Mouse (Mus musculus) cerebellum, adult 8-10 months (tissue): ENCODE data around the gene Ggct.
"Not testable (repeated sequence)": the region's sequence is repeated elsewhere in the genome, so short reads cannot be mapped to it uniquely, and the experiment has no call there.

ENCODE experiments used
- DNase-seq: peaks from one replicate; pipeline ENCODE4 v3.0.0; 2022

Gene Ggct

GRCm38 (mm10) chr6:54992141-54992540, 609 bp downstream of the Ggct start:
- no peak for DNase-seq

GRCm38 (mm10) chr6:54991189-54991588, 1.6 kb downstream of the Ggct start:
- DNase-seq = no peak

GRCm38 (mm10) chr6:54988141-54988540, 4.6 kb downstream of the Ggct start:
- no peak for DNase-seq

- DNase-seq = no peak
These were observed 8.7 kb downstream of the Ggct start for GRCm38 (mm10) chr6:54984096-54984495.

- DNase-seq = no peak
These were observed 9.2 kb downstream of the Ggct start for GRCm38 (mm10) chr6:54983526-54984050.

GRCm38 (mm10) chr6:54979426-54979825, 13.3 kb downstream of the Ggct start:
- DNase-seq = no peak

- no peak for DNase-seq
These were observed 17.1 kb downstream of the Ggct start for GRCm38 (mm10) chr6:54975616-54976015.

GRCm38 (mm10) chr6:54974501-54974900, 18.2 kb downstream of the Ggct start:
- DNase-seq = no peak

- no peak for DNase-seq
These were observed 19.9 kb downstream of the Ggct start for GRCm38 (mm10) chr6:54972929-54973211.

- peak; percentile 28 for DNase-seq
These were observed 20.4 kb downstream of the Ggct start, which contains the start of gene Nod1 for GRCm38 (mm10) chr6:54972111-54972928. Gene Nod1 (minus strand): TSS chr6:54972612.

- DNase-seq = no peak
These were observed 21.0 kb downstream of the Ggct start for GRCm38 (mm10) chr6:54971731-54972110.

- no peak for DNase-seq
These were observed 22.2 kb downstream of the Ggct start for GRCm38 (mm10) chr6:54970506-54970905.

- no peak for DNase-seq
These were observed 22.9 kb downstream of the Ggct start for GRCm38 (mm10) chr6:54969801-54970200.

GRCm38 (mm10) chr6:54967591-54967990, 25.2 kb downstream of the Ggct start:
- no peak for DNase-seq

GRCm38 (mm10) chr6:54965234-54965633, 27.5 kb downstream of the Ggct start:
- no peak for DNase-seq

GRCm38 (mm10) chr6:54964755-54965154, 28.0 kb downstream of the Ggct start:
- DNase-seq = no peak

- no peak for DNase-seq
These were observed 29.2 kb downstream of the Ggct start for GRCm38 (mm10) chr6:54963599-54963998.

- DNase-seq = no peak
These were observed 35.1 kb downstream of the Ggct start for GRCm38 (mm10) chr6:54957655-54958054.

- DNase-seq = no peak
These were observed 36.3 kb downstream of the Ggct start for GRCm38 (mm10) chr6:54956425-54956824.

GRCm38 (mm10) chr6:54955949-54956348, 36.8 kb downstream of the Ggct start:
- no peak for DNase-seq

- no peak for DNase-seq
These were observed 37.9 kb downstream of the Ggct start for GRCm38 (mm10) chr6:54954659-54955414.

GRCm38 (mm10) chr6:54953399-54953798, 39.4 kb downstream of the Ggct start:
- DNase-seq = not testable (repeated sequence)

- DNase-seq = no peak
These were observed 40.2 kb downstream of the Ggct start for GRCm38 (mm10) chr6:54952542-54952941.

- DNase-seq = no peak
These were observed 44.1 kb downstream of the Ggct start for GRCm38 (mm10) chr6:54948682-54949081.
